Mouse (Mus musculus) heart, adult 2 months (tissue): ENCODE results near the gene Ctu1.

ENCODE experiments used
- CTCF ChIP-seq: fragments of 200-600 bp; IDR thresholded peaks from 2 replicates; pipeline ENCODE4 v1.8.1; 2022; ENCODE audit warnings: antibody characterized with exemption, mild to moderate bottlenecking, moderate library complexity
- EP300 ChIP-seq: fragments of 200-500 bp; IDR thresholded peaks from 2 replicates; pipeline ENCODE4 v1.6.1; 2011; ENCODE audit warnings: low read depth, low read length, control low read depth; ENCODE audit not compliant: insufficient read depth

GRCm38 (mm10) chr7:43712267-43712666 is 40.5 kb downstream of the Ctu1 start, which contains the start of gene Klk13:
- no peak for TF ChIP-seq CTCF
- no peak for TF ChIP-seq EP300
